Mouse (Mus musculus) myocyte (in vitro differentiated cells): ENCODE data around the gene Grk5. TPM values are rescaled to one million over a fixed set of nuclear protein-coding genes. Genes with fewer than 3 reads are reported as not detected.

Source experiments
- H3K27me3 ChIP-seq: one replicate; pipeline ENCODE4 v1.6.1; 2011; ENCODE audit not compliant: control insufficient read depth, insufficient read depth, insufficient read length
- H3K36me3 ChIP-seq: one replicate; pipeline ENCODE4 v1.6.1; 2011; ENCODE audit not compliant: control insufficient read depth, insufficient read depth
- H3K4me2 ChIP-seq: one replicate; pipeline ENCODE4 v1.6.1; 2011; ENCODE audit warnings: low read depth, control low read depth
- H3K4me3 ChIP-seq: one replicate; pipeline ENCODE4 v1.5.1; 2011; ENCODE audit warnings: mild to moderate bottlenecking, control low read depth, moderate library complexity
- H3K79me2 ChIP-seq: one replicate; pipeline ENCODE4 v1.6.1; 2011; ENCODE audit not compliant: control insufficient read depth, insufficient read depth
- H3ac ChIP-seq: one replicate; pipeline ENCODE4 v1.6.1; 2011; ENCODE audit not compliant: control insufficient read depth, insufficient read length
- CEBPB ChIP-seq: IDR thresholded peaks from 2 replicates; pipeline ENCODE4 v1.6.1; 2011; ENCODE audit warnings: mild to moderate bottlenecking, moderate library complexity; ENCODE audit not compliant: poor library complexity, insufficient read depth, severe bottlenecking
- E2F4 ChIP-seq: IDR thresholded peaks from one replicate; pipeline ENCODE4 v1.6.1; 2011; ENCODE audit warnings: mild to moderate bottlenecking, control low read depth, moderate library complexity; ENCODE audit not compliant: insufficient read depth
- MAX ChIP-seq: IDR thresholded peaks from one replicate; pipeline ENCODE4 v1.6.1; 2011; ENCODE audit warnings: low read depth, mild to moderate bottlenecking, control low read depth
- MYOD1 ChIP-seq, 3 experiments: IDR thresholded peaks; one replicate each; pipeline ENCODE4 v1.6.1; 2011; ENCODE audit warnings: control low read depth in 2 of 3, low read depth in 2 of 3, mild to moderate bottlenecking in 2 of 3, moderate library complexity in 1 of 3; ENCODE audit not compliant: insufficient read length in 2 of 3, control insufficient read depth in 1 of 3
- MYOG ChIP-seq, 3 experiments: IDR thresholded peaks; one replicate each; pipeline ENCODE4 v1.6.1; 2011; ENCODE audit warnings: control low read depth in 2 of 3, low read depth in 2 of 3, mild to moderate bottlenecking in 2 of 3; ENCODE audit not compliant: insufficient read length in 2 of 3, control insufficient read depth in 1 of 3, insufficient read depth in 1 of 3
- POLR2A ChIP-seq: IDR thresholded peaks from one replicate; pipeline ENCODE4 v1.6.1; 2011; ENCODE audit warnings: low read depth, mild to moderate bottlenecking, control low read depth, moderate library complexity; ENCODE audit not compliant: insufficient read length
- POLR2AphosphoS2 ChIP-seq: IDR thresholded peaks from one replicate; pipeline ENCODE4 v1.6.1; 2011; ENCODE audit warnings: low read depth, control low read depth; ENCODE audit not compliant: insufficient read length
- REST ChIP-seq: IDR thresholded peaks from one replicate; pipeline ENCODE4 v1.6.1; 2011; ENCODE audit warnings: mild to moderate bottlenecking, control low read depth, moderate library complexity; ENCODE audit not compliant: insufficient read depth, insufficient read length
- SRF ChIP-seq: IDR thresholded peaks from one replicate; pipeline ENCODE4 v1.6.1; 2011; ENCODE audit warnings: low read depth; ENCODE audit not compliant: control insufficient read depth, insufficient read length
- TCF12 ChIP-seq: IDR thresholded peaks from one replicate; pipeline ENCODE4 v1.6.1; 2011; ENCODE audit warnings: mild to moderate bottlenecking, control low read depth; ENCODE audit not compliant: poor library complexity, insufficient read depth, severe bottlenecking
- TCF3 ChIP-seq: IDR thresholded peaks from one replicate; pipeline ENCODE4 v1.6.1; 2011; ENCODE audit warnings: low read depth, control low read depth; ENCODE audit not compliant: insufficient read length
- USF1 ChIP-seq: IDR thresholded peaks from one replicate; pipeline ENCODE4 v1.6.1; 2011; ENCODE audit warnings: low read depth, mild to moderate bottlenecking, control low read depth, moderate library complexity
- polyA plus RNA-seq: library from polyadenylated mRNA; unstranded; fragments of >200 nt; fragmentation: generic; extraction: Trizol; gene quantifications from one replicate; pipeline ENCODE4 v1.2.1, GENCODE M21; 2012; ENCODE audit warnings: missing spikeins

The Grk5 gene
- polyA plus RNA-seq, 1 experiment: 4.0 TPM

- Histone ChIP-seq H3K79me2 (no peaks in the 10 kb centered on the region), H3K36me3 (no peaks in the 10 kb centered on the region), H3ac (no peak overlapping the region), H3K4me2 (no peak overlapping the region), H3K27me3 (no peaks in the 10 kb centered on the region), H3K4me3 (no peak overlapping the region)
- TF ChIP-seq MYOD1 (IDR thresholded peaks at IDR 0.05; ENCODE audit: control insufficient read depth in 1 of 3, insufficient read length in 2 of 3, low read depth in 2 of 3) (no peak), REST (no peak), TCF12 (no peak)
These were observed 15.9 kb downstream of the Grk5 start for GRCm38 (mm10) chr19:60905477-60905876.

- no peaks in the 10 kb centered on the region for H3K36me3 ChIP-seq
- H3K4me2 ChIP-seq: no peak overlapping the region
- no peaks in the 10 kb centered on the region for H3K27me3 ChIP-seq
- H3K79me2 ChIP-seq: no peaks in the 10 kb centered on the region
- TF ChIP-seq POLR2A: no peak
- no peak for TF ChIP-seq TCF3
- TF ChIP-seq REST: no peak
- no peak for TF ChIP-seq MAX
- TF ChIP-seq CEBPB: no peak
- TF ChIP-seq MYOD1 (IDR thresholded peaks at IDR 0.05; ENCODE audit: control insufficient read depth in 1 of 3, insufficient read length in 2 of 3, low read depth in 2 of 3): no peak
- no peak for TF ChIP-seq MYOG (IDR thresholded peaks at IDR 0.05; ENCODE audit: control insufficient read depth in 1 of 3, insufficient read depth in 1 of 3, insufficient read length in 2 of 3, low read depth in 2 of 3)
- TF ChIP-seq SRF: no peak
- TF ChIP-seq E2F4: no peak
- TF ChIP-seq USF1: no peak
- no peak for TF ChIP-seq POLR2AphosphoS2
- TF ChIP-seq TCF12: no peak
- H3K4me3 ChIP-seq: no peak overlapping the region
- no peak overlapping the region for H3ac ChIP-seq
These were observed 20.8 kb downstream of the Grk5 start for GRCm38 (mm10) chr19:60910304-60910703.

- no peak overlapping the region for H3K4me2 ChIP-seq
- no peaks in the 10 kb centered on the region for H3K79me2 ChIP-seq
- no peak for TF ChIP-seq REST
- no peak for TF ChIP-seq TCF3
- TF ChIP-seq POLR2AphosphoS2: no peak
- no peak for TF ChIP-seq SRF
- TF ChIP-seq MYOG (IDR thresholded peaks at IDR 0.05; ENCODE audit: control insufficient read depth in 1 of 3, insufficient read depth in 1 of 3, insufficient read length in 2 of 3, low read depth in 2 of 3): no peak
- TF ChIP-seq MAX: no peak
- no peak for TF ChIP-seq USF1
- TF ChIP-seq POLR2A: no peak
- no peak for TF ChIP-seq CEBPB
- TF ChIP-seq MYOD1 (IDR thresholded peaks at IDR 0.05; ENCODE audit: control insufficient read depth in 1 of 3, insufficient read length in 2 of 3, low read depth in 2 of 3): no peak
- no peak overlapping the region for H3ac ChIP-seq
- no peak overlapping the region for H3K4me3 ChIP-seq
- H3K36me3 ChIP-seq: no peaks in the 10 kb centered on the region
- H3K27me3 ChIP-seq: no peaks in the 10 kb centered on the region
These were observed 22.1 kb downstream of the Grk5 start for GRCm38 (mm10) chr19:60911653-60912052.

GRCm38 (mm10) chr19:60915236-60915635, 25.7 kb downstream of the Grk5 start:
- Histone ChIP-seq H3K36me3 (no peaks in the 10 kb centered on the region), H3K4me3 (no peak overlapping the region), H3K79me2 (no peaks in the 10 kb centered on the region), H3K4me2 (no peak overlapping the region), H3K27me3 (no peaks in the 10 kb centered on the region), H3ac (no peak overlapping the region)
- TF ChIP-seq MYOD1 (IDR thresholded peaks at IDR 0.05; ENCODE audit: control insufficient read depth in 1 of 3, insufficient read length in 2 of 3, low read depth in 2 of 3): no peak
- TF ChIP-seq E2F4: no peak
- no peak for TF ChIP-seq TCF12
- TF ChIP-seq MYOG (IDR thresholded peaks at IDR 0.05; ENCODE audit: control insufficient read depth in 1 of 3, insufficient read depth in 1 of 3, insufficient read length in 2 of 3, low read depth in 2 of 3): no peak
- TF ChIP-seq POLR2A: no peak
- TF ChIP-seq MAX: no peak
- TF ChIP-seq TCF3: no peak
- TF ChIP-seq POLR2AphosphoS2: no peak
- no peak for TF ChIP-seq REST
- TF ChIP-seq USF1: no peak
- no peak for TF ChIP-seq CEBPB
- TF ChIP-seq SRF: no peak

GRCm38 (mm10) chr19:60915862-60916261, 26.3 kb downstream of the Grk5 start:
- H3K27me3 ChIP-seq: no peaks in the 10 kb centered on the region
- no peak overlapping the region for H3K4me2 ChIP-seq
- H3K36me3 ChIP-seq: no peaks in the 10 kb centered on the region
- H3K4me3 ChIP-seq: no peak overlapping the region
- no peaks in the 10 kb centered on the region for H3K79me2 ChIP-seq
- no peak for TF ChIP-seq POLR2AphosphoS2
- no peak for TF ChIP-seq SRF
- no peak for TF ChIP-seq USF1
- no peak for TF ChIP-seq REST
- no peak for TF ChIP-seq MYOG (IDR thresholded peaks at IDR 0.05; ENCODE audit: control insufficient read depth in 1 of 3, insufficient read depth in 1 of 3, insufficient read length in 2 of 3, low read depth in 2 of 3)
- TF ChIP-seq CEBPB: no peak
- no peak for TF ChIP-seq TCF3
- no peak for TF ChIP-seq MAX
- TF ChIP-seq E2F4: no peak
- TF ChIP-seq POLR2A: no peak
- TF ChIP-seq MYOD1 (IDR thresholded peaks at IDR 0.05; ENCODE audit: control insufficient read depth in 1 of 3, insufficient read length in 2 of 3, low read depth in 2 of 3): no peak
- TF ChIP-seq TCF12: no peak
- H3ac ChIP-seq: no peak overlapping the region
